Mouse (Mus musculus) neutrophil, adult 59 days (primary cell): ENCODE data around the gene Fam196a. TPM values are rescaled to one million over a fixed set of nuclear protein-coding genes. Genes with fewer than 3 reads are reported as not detected.

Source experiments
- total RNA-seq, 2 experiments: library from RNA; stranded (reverse); gene quantifications; 1 replicate in 1 of 2; 2 replicates in 1 of 2; pipeline ENCODE4 v1.2.4; 2023

Fam196a gene
- total RNA-seq, result not detected

DNA sequence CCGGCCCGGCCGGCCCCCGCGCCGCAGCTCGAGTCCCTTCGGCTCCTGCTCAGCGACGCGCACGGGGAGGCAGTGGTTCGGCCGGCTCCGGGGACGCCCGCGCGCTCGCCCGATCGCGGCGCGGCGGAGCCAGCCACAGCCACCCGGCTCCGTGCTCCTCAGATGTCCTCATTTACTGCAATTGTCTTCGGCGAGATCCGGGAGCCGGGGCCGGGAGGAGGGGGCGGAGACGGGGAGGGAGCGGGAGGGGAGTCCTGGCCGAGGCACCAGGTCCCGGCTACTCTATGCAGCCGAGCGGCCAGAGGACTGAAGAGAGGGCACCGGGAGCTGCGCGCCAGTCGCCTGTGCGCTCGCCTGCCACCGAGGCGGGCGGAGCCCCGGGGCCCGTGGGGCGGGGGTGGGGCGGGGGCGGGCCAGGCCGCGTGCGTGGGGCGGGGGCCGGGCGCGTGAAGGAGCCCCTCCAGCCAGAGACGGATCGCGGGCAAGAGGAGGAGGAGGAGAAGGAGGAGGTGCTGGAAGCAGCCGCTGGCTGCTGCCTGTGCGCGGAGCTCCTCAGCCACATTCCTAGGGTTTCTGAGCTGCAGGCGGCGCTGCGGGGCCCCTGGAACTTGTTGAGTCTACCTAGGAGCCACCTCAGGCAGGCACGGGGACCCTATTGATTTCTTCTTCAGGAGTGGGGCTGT, at the start of gene Fam196a:
Gene Fam196a, minus strand, starts transcription at position 504 of the 683 bp plus-strand sequence.

